Mouse (Mus musculus) forebrain, embryonic 16.5 days (tissue): ENCODE measurements at regions not wholly inside any gene's neighbourhood (a gene's known extent, or its start where the extent isn't known, plus 50 kb on each side); places are given as distances from the start of the nearest gene placed in this dataset.

Experiments used
- ATAC-seq: fragments of 200-750 bp; cut with Nextera tagmentation; 2 replicates; pipeline ENCODE4 v1.8.0; 2017; ENCODE audit warnings: mild to moderate bottlenecking, moderate library complexity
- H3K27ac ChIP-seq: fragments of 300-500 bp; sonication (generic); 2 replicates; pipeline ENCODE4 v1.5.1; 2014; ENCODE audit warnings: low read length, control low read depth
- H3K27me3 ChIP-seq: fragments of 300-500 bp; sonication (generic); replicated peaks from 2 replicates; pipeline ENCODE4 v1.6.1; 2014; ENCODE audit warnings: low read length; ENCODE audit not compliant: control insufficient read depth, insufficient read depth
- H3K36me3 ChIP-seq: fragments of 300-500 bp; sonication (generic); 2 replicates; pipeline ENCODE4 v1.6.1; 2014; ENCODE audit not compliant: control insufficient read depth, insufficient read depth
- H3K4me1 ChIP-seq: fragments of 300-500 bp; sonication (generic); replicated peaks from 2 replicates; pipeline ENCODE4 v1.6.1; 2014; ENCODE audit warnings: low read length; ENCODE audit not compliant: control insufficient read depth, insufficient read depth
- H3K4me2 ChIP-seq: fragments of 300-500 bp; sonication (generic); 2 replicates; pipeline ENCODE4 v1.6.1; 2014; ENCODE audit warnings: mild to moderate bottlenecking, low read length, control low read depth
- H3K4me3 ChIP-seq: fragments of 300-500 bp; sonication (generic); replicated peaks from 2 replicates; pipeline ENCODE4 v1.5.1; 2014; ENCODE audit warnings: mild to moderate bottlenecking, low read length, control low read depth
- H3K9ac ChIP-seq: fragments of 300-500 bp; sonication (generic); replicated peaks from 2 replicates; pipeline ENCODE4 v1.6.1; 2014; ENCODE audit warnings: low read depth, low read length, control low read depth
- H3K9me3 ChIP-seq: fragments of 300-500 bp; sonication (generic); 2 replicates; pipeline ENCODE4 v1.6.1; 2016; ENCODE audit warnings: low read length; ENCODE audit not compliant: control insufficient read depth
- WGBS: fragments of 180-500 bp; shearing (Covaris S2); extraction: QIAGEN DNeasy Blood & Tissue Kit; methylation state at CpG from one replicate; pipeline ENCODE4 v1.1.7; 2014; 5-methylcytosine and 5-hydroxymethylcytosine counted together

DNA sequence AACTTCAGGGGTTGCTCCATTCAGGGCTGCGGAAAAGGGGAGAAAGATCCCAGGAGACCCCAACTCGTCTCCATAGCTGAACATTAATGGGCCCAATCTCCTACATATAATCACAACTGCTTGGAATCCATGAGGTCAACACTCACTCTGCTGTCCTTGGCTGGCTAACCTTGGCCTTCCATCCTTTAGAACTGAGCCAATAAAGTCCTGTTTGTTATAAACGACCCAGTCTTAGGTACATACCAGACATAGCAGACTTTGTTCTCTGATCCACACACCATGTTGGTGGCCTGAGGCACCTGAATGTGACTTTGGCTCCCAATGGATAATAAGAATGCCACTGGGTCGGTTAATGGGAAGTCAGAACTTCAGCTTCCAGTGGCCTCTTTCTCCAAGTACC, 157.4 kb downstream of the Auh start:
- no peak overlapping the region for H3K9ac ChIP-seq
- ATAC-seq = no peak
- H3K9me3 ChIP-seq = no peaks in the 10 kb centered on the region
- no peaks in the 10 kb centered on the region for H3K4me1 ChIP-seq
- no peak overlapping the region for H3K4me3 ChIP-seq
- no peak overlapping the region for H3K27ac ChIP-seq
- no peaks in the 10 kb centered on the region for H3K27me3 ChIP-seq
- WGBS = 79% methylated on average over 4 of the region's 4 CpGs
- H3K36me3 ChIP-seq = no peaks in the 10 kb centered on the region
- H3K4me2 ChIP-seq = no peak overlapping the region

DNA sequence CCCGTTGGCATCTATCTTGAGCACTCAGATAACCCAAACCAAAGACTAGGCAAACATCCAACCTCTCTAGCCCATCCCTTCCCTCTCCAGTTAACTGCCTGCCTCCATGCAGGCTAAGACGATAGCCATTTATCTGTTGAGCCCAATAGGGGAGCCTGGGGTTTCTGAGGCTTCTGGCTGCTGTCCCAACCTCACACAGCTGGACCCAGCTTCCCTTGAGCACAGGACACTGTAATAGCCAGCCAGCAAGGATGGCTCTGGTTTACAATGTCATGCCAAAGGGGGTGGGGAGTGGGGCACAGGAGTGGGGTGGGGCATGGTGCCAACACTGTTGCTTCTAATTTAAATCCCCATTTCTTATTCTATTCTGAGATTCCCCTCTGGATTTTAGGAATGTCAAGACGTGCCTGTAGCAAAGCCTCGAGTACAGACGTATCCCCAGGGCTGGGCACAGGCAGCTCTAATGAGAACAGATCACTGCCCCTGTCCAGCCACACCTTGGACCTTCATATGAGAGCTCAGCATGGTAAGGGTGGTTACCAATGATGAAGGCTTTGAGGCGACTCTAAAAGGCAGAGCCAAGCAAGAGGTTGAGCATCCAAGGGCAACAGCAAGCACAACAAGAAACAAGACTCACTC, 152.0 kb downstream of the Auh start:
- Histone ChIP-seq H3K4me1 (no peaks in the 10 kb centered on the region), H3K36me3 (no peaks in the 10 kb centered on the region), H3K27ac (no peak overlapping the region), H3K9me3 (no peaks in the 10 kb centered on the region), H3K27me3 (no peaks in the 10 kb centered on the region), H3K4me2 (no peak overlapping the region), H3K9ac (no peak overlapping the region), H3K4me3 (no peak overlapping the region)
- ATAC-seq = no peak; the same call in 1 of the 2 replicates
- 61% methylated on average over 6 of the region's 6 CpGs for WGBS

DNA sequence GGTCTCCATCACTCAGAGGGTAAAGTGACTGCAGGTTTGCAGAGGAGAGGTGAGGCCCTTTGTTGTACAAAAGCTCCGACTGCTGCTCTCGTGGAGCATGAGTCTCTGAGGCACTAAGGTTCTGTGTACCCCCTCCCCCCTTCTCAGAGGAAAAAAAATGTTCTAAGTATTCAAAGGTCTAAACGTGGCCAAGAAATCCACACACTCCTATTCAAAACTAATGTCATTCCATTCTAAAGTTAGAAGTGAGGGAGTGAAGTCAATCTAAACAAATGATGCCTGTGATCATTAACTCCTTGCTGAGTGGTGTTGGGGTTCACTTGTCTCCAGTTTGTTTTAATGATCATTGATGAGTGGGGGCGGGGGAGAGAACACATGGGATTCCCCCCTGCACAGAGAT, 150.6 kb downstream of the Auh start:
- no peaks in the 10 kb centered on the region for H3K36me3 ChIP-seq
- no peak for ATAC-seq
- no peak overlapping the region for H3K27ac ChIP-seq
- H3K27me3 ChIP-seq = no peaks in the 10 kb centered on the region
- no peaks in the 10 kb centered on the region for H3K4me1 ChIP-seq
- no peak overlapping the region for H3K4me2 ChIP-seq
- H3K4me3 ChIP-seq = no peak overlapping the region
- no peaks in the 10 kb centered on the region for H3K9me3 ChIP-seq
- 28% methylated on average over 4 of the region's 4 CpGs for WGBS
- H3K9ac ChIP-seq = no peak overlapping the region
